Mouse (Mus musculus) left cerebral cortex, adult 2 months (tissue): Measurements from ENCODE around the gene Synj1. TPM values are rescaled to one million over a fixed set of nuclear protein-coding genes. Genes with fewer than 3 reads are reported as not detected.
A peak's percentile ranks its signal among the peaks of the same experiment; 100 is the strongest.

ENCODE experiments used
- DNase-seq, 2 experiments: peaks; one replicate each; pipeline ENCODE4 v3.0.0; 2021 to 2022; ENCODE audit warnings: low spot score in 2 of 2, mixed read lengths in 1 of 2; ENCODE audit errors: extremely low spot score in 1 of 2
- H3K27ac ChIP-seq: fragments of 200-600 bp; 2 replicates; pipeline ENCODE4 v1.8.1; 2022
- H3K4me3 ChIP-seq: fragments of 200-600 bp; 2 replicates; pipeline ENCODE4 v1.8.1; 2022
- CTCF ChIP-seq: fragments of 200-600 bp; IDR thresholded peaks from 2 replicates; pipeline ENCODE4 v1.8.1; 2022; ENCODE audit warnings: antibody characterized with exemption, mild to moderate bottlenecking, moderate library complexity
- intact Hi-C: fragments of 180-260 bp; cut with DNase I; formaldehyde crosslinking; loops from one replicate; pipeline ENCODE4 v1.15.1; 2025
- total RNA-seq, 2 experiments: library from RNA; stranded (reverse); gene quantifications; 2 replicates each; pipeline ENCODE4 v1.2.3; 2021

Synj1 gene
- total RNA-seq, 2 experiments from 2014 or later, result 339 TPM

DNA sequence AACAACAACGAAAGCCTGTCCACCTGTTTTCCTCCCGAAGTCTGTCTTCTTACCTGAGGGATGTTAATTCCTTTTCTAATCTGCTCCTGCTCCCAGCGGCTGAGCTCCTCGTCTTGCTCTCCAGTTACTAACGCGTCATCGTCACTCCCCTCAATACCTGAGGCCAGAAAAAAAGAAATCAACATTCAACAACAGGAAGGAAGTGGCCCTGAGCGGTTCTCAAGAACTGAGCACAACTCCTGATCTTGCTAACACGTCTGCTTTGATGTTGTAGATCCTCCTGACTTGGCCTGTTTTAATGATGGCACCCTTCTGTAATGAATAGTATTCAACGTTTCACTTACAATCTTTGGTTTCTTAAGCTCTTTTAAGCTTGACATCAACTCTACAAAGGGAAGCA lies 24.8 kb upstream of the Synj1 start:
- TF ChIP-seq CTCF, result no peak
- H3K27ac ChIP-seq, result no peak overlapping the region
- H3K4me3 ChIP-seq, result no peak overlapping the region
- no peak for DNase-seq
- intact Hi-C loops, result no loop called here

DNA sequence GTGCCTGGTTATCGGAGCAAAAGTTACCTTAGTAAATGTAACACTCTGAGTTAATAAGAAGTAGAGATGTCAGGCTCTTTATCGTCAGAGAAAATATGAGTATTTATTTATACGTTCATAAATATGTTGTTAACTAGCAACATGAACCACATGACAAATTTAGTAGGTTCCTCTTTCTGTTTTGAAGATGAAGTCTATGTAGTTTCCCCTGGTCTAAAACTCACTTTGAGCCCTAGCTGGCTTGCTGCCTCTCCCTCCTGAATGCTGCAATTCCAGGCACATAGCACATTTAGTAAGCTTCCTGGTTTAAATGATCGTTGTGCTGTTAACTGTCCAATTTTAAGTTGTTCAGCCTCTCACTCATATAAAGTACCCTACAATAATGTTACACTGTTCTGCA lies 19.6 kb upstream of the Synj1 start:
- no peak overlapping the region for H3K27ac ChIP-seq
- DNase-seq, result no peak
- no peak for TF ChIP-seq CTCF
- intact Hi-C loops, result no loop called here
- H3K4me3 ChIP-seq, result no peak overlapping the region

DNA sequence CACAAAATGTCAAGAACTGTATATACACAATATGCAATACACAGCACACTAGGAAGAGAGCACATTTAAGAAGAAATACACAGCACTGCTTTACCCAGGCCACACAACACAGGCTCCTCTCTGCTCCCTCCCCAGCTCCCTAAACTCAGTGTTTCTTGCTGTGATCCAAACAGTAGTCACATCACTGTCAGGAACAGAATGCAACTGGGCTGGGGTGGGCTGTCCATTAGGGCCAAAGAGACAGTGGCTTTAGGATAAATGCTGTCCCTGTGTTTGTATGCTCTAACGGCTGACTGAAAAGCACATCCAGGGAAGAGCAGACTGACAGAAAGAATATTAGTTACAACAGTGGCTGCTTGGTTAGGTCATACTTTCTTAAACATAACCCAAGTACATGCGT lies 18.8 kb upstream of the Synj1 start:
- no peak for DNase-seq
- Histone ChIP-seq H3K27ac (no peak overlapping the region), H3K4me3 (no peak overlapping the region)
- intact Hi-C loops, result no loop called here
- no peak for TF ChIP-seq CTCF

DNA sequence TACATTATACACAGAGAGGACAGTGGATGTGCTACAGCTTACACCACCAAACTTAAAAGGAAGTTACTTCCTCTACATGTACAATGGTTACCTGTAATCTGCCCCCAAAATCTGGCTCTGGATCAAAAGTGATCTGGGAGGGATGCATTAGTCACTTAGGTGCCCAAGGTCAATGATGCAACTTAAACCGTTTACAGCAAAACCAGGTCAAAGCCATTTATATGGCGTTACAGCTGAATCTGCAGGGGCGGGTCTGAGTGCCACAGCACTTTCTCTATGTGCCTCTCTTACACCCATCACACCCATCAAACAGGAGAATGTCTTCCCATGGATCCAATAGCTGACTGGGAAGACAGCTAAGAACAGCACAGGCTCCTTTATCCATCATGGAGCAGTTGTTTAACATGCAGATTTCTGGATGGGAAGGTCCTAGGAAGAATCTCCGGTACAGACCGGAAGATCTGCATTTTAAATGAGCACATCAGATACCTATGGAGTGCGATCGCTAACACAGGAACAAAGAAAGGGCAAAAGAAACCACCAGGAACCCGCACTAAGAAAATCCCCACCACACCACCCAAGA lies 18.1 kb upstream of the Synj1 start:
- Histone ChIP-seq H3K4me3 (no peak overlapping the region), H3K27ac (no peak overlapping the region)
- intact Hi-C loops, result no loop called here
- TF ChIP-seq CTCF, result no peak
- DNase-seq, result no peak

DNA sequence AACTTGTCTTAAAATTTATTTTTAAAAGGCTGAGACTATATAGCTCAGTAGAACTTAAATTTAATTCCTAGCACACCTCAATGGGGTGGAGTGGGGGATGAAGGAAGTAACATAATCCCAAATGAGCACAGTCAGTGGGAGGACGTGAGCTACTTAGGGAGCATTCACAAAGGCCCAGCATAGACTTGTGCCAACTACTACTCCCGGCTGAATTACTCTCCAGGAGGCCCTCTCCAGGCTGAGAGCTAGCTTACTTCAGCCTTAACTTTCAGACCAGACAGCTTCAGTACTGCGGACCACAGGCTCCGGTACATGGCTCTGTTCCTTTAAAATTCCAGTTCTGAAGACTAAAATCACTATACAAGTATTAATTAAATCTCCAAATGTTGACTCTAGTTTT lies 15.2 kb upstream of the Synj1 start:
- Histone ChIP-seq H3K4me3 (no peak overlapping the region), H3K27ac (no peak overlapping the region)
- intact Hi-C loops, result no loop called here
- TF ChIP-seq CTCF, result no peak
- no peak for DNase-seq

DNA sequence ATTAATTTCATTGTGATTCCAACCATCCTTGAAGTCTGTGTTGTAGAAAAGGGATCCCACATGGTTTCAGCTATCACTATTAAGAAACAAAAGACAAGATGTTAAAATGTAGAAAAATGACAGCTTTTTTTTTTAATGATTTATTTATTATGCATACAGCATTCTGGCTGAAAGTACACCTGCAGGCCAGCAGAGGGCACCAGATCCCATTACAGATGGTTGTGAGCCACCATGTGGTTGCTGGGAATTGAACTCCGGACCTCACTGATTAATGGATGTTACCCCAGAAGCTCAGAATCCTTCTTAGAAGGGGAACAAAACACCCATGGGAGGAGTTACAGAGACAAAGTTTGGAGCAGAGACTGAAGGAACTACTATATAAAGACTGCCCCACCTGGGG lies 12.3 kb upstream of the Synj1 start:
- intact Hi-C loops, result no loop called here
- no peak for DNase-seq
- peak; percentile 66 for TF ChIP-seq CTCF
- Histone ChIP-seq H3K27ac (no peak overlapping the region), H3K4me3 (no peak overlapping the region)

DNA sequence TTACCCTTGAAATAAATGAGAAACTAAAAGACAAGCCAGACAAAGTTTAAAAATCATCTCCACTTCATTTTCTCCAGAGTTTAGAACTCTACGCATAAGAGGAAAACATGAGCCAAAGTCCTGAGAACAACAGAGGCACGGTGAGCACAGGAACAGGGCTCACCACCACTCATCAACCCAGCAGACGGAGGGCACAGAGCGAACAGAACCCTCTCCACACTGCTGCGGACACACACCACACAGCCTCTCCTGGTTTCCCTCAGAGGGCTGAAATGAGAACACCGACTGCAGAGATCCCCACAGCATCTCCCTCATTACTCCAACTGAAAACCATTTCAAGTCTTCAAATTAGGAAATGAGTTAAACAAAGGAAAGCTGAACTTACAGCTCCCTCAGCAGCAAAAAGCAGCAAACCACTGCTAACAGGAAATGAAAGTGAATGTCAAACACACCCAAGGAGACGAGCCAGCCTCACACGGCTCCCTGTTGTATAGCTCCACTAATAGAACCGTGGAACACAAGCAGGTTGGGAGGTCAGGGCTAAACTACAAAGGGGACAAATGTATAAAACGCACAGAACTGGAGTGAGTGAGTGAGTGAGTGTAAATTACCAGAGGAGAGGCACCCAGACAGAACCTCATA lies 9.9 kb upstream of the Synj1 start:
- DNase-seq, result no peak
- no peak for TF ChIP-seq CTCF
- Histone ChIP-seq H3K4me3 (no peak overlapping the region), H3K27ac (no peak overlapping the region)
- intact Hi-C loops, result no loop called here

DNA sequence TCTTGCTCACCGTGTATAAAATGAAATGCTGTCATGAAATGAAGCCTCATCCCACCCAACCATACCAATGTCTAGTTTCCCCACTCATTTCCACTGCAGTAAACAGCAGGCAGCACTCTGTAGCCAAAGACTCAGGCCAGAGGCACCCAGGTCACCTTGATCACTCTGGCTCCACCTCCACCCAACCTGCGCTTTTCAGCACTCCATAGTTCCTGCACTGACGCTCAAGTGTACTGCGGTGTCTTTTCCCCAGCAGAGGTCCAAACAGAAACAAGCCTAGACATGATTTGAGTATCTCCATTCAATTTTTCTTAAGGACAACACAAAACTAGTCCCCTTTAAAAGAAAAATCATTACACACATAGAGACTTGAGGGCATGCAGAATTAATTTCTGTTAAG lies 8.4 kb upstream of the Synj1 start:
- H3K4me3 ChIP-seq, result no peak overlapping the region
- H3K27ac ChIP-seq, result no peak overlapping the region
- DNase-seq, result no peak
- TF ChIP-seq CTCF, result no peak
- intact Hi-C loops, result no loop called here

DNA sequence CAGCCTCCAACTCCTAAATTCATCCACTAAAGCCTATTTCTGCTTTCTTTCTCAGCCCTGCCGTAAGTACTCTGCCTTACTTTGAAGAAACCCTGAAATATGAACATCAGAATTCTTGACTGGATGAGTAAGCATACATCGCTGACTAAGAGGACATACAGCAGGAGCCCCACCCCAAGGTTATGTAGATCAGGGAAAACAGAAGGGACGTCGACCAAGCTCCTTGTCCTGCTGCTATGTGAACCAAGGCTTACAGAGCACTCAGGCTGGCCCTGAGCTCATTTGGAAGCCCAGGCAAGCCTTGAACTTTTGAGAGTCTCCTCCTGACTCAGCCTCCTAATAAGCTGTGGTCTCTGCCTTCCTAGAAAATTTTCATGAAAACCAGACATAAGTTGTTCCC lies 4.7 kb upstream of the Synj1 start:
- DNase-seq, result no peak
- no peak for TF ChIP-seq CTCF
- intact Hi-C loops, result no loop called here
- H3K4me3 ChIP-seq, result no peak overlapping the region
- no peak overlapping the region for H3K27ac ChIP-seq

DNA sequence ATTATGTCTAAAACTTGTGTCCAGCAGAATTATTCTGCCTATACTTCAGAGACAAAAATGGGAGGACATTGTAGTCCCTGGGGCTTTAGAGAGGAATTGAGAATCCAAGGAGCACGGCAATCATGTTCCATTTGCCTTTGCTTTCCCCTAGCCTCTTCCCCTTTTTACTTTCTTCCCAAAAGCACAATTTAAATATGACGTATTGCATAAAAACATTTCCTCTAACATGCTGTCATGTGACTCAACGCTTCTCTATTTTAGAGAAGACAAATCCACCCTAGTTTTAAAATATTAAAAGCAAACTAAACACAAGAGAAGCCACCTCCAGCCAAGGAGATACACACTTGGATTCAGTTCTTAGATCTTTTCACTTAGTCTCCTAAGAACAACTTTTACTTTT lies 739 bp upstream of the Synj1 start:
- DNase-seq, result no peak
- intact Hi-C loops, result loop anchor here (2.0 kb wide), 1 partner anchor 33 kb away; the partner anchor contains the start of gene Paxbp1
- TF ChIP-seq CTCF, result no peak
- Histone ChIP-seq H3K4me3 (peak overlapping the region; percentile 93), H3K27ac (peak overlapping the region; percentile 99)

DNA sequence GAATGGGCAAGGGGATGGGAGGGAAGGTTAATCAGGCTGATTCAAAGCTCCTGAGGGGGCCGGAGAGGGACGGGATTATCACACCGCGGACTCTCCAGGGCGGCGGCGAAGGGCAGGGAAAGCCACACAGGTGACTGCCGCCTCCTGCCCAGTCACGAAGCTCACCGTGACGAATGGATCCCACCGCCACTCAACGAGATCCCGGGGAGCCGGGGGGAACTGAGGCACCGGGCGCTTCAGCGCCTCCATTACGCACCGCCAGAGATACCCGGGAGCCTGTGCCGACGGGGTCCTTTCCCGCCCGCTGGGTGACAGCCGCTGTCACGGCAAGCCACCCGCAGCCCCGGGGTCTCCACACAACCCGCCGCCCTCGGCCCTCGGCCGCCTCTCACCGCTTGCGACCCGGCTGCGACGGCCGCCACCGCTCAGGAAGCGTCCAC lies 507 bp downstream of the Synj1 start:
- no peak for DNase-seq
- TF ChIP-seq CTCF, result no peak
- H3K27ac ChIP-seq, result peak overlapping the region; percentile 99
- intact Hi-C loops, result loop anchor here (2.0 kb wide), 1 partner anchor 34 kb away; the partner anchor contains the start of gene Paxbp1
- H3K4me3 ChIP-seq, result peak overlapping the region; percentile 93

DNA sequence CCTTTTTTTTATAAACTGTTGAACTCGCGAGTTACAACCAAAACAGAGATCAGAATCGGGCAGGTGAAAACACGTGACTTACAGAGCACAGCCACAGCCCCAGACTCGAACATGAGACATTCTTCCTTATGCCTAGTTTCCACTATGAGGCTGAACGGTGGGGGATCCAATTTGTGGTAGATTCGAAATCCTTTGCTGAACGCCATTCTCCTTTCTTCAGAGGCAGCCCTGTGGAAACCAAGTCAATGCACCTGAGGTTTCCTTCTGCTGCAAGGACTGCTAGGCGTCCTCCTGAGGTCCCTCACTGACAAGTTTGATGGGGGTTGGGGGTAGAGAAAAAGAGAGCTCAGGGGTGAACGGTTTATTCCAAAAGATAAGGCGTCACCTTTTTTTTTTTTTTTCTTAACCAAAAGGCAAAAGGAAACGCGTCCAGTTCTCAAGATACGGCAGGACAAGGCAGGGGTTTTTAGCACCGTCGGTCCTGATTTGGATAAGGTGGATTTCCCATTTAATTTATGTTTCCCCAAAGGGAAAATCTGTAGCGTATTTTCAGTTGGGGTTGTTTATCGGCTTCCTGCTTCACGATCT lies 1.1 kb downstream of the Synj1 start:
- no peak for DNase-seq
- intact Hi-C loops, result loop anchor here (2.0 kb wide), 1 partner anchor 35 kb away; the partner anchor contains the start of gene Paxbp1
- peak overlapping the region; percentile 99 for H3K27ac ChIP-seq

More for the DNA sequence above, 1.1 kb downstream of the Synj1 start:
- peak overlapping the region; percentile 93 for H3K4me3 ChIP-seq
- TF ChIP-seq CTCF, result no peak
